Mouse (Mus musculus) adrenal gland, adult 18-20 months (tissue): ENCODE data around the gene E130208F15Rik. TPM values are rescaled to one million over a fixed set of nuclear protein-coding genes. Genes with fewer than 3 reads are reported as not detected.

Source experiments
- DNase-seq, 2 experiments: peaks; one replicate each; pipeline ENCODE4 v3.0.0; 2021 to 2022; ENCODE audit warnings: low spot score in 2 of 2
- long read RNA-seq, 2 experiments: library from polyadenylated mRNA; stranded (forward); transcript quantifications; one replicate each; pipeline ENCODE4 v2.0.0; 2021
- total RNA-seq, 2 experiments: library from RNA; stranded (reverse); gene quantifications; 1 replicate in 1 of 2; 2 replicates in 1 of 2; pipeline ENCODE4 v1.2.3; 2021

The E130208F15Rik gene
- 1 to 10 TPM in 1 of 2 experiments, under 1 TPM in 1; 0.63 to 1.0 TPM for total RNA-seq
- long read RNA-seq, experiment 1, partial matches to known transcripts: 0 of 1 reads
- long read RNA-seq, experiment 1, other reads (novel, unspliced or antisense): 0 of 1 reads
- long read RNA-seq, experiment 2, partial matches to known transcripts: 0 of 1 reads
- long read RNA-seq, experiment 2, other reads (novel, unspliced or antisense): 0 of 1 reads

- peak; percentile 60 to 61 for DNase-seq
These were observed at the start of gene E130208F15Rik for GRCm38 (mm10) chr7:30321539-30322284. Gene E130208F15Rik (plus strand): TSS chr7:30321740.

GRCm38 (mm10) chr7:30274383-30274782 is 47.2 kb upstream of the E130208F15Rik start:
- DNase-seq: no peak

- DNase-seq: no peak
These were observed 42.6 kb upstream of the E130208F15Rik start for GRCm38 (mm10) chr7:30278911-30279310.

- DNase-seq: no peak
These were observed 42.0 kb upstream of the E130208F15Rik start for GRCm38 (mm10) chr7:30279536-30279935.

- peak; percentile 83 to 88 for DNase-seq
These were observed 41.4 kb upstream of the E130208F15Rik start, which contains the start of the genes Thap8 and Wdr62 for GRCm38 (mm10) chr7:30279951-30280669. Gene Thap8 (plus strand): TSS chr7:30280094. Gene Wdr62 (minus strand): TSS chr7:30280419.

GRCm38 (mm10) chr7:30280670-30281138 is 40.8 kb upstream of the E130208F15Rik start:
- peak; percentile 71 to 72 for DNase-seq

GRCm38 (mm10) chr7:30281522-30281921 is 40.0 kb upstream of the E130208F15Rik start:
- DNase-seq: no peak

- DNase-seq: no peak
These were observed 38.8 kb upstream of the E130208F15Rik start for GRCm38 (mm10) chr7:30282740-30283139.

GRCm38 (mm10) chr7:30286701-30287410 is 34.7 kb upstream of the E130208F15Rik start:
- DNase-seq: no peak

GRCm38 (mm10) chr7:30288046-30288445 is 33.5 kb upstream of the E130208F15Rik start:
- no peak for DNase-seq

GRCm38 (mm10) chr7:30289071-30289713 is 32.3 kb upstream of the E130208F15Rik start:
- no peak for DNase-seq

GRCm38 (mm10) chr7:30289714-30290399 is 31.7 kb upstream of the E130208F15Rik start:
- DNase-seq: no peak

- peak; percentile 40 to 58 for DNase-seq
These were observed 30.1 kb upstream of the E130208F15Rik start, which contains the start of gene Clip3 for GRCm38 (mm10) chr7:30291215-30292131. Gene Clip3 (plus strand): TSS chr7:30291728.

- no peak for DNase-seq
These were observed 27.7 kb upstream of the E130208F15Rik start for GRCm38 (mm10) chr7:30293795-30294194.

GRCm38 (mm10) chr7:30294296-30294695 is 27.2 kb upstream of the E130208F15Rik start:
- no peak for DNase-seq

GRCm38 (mm10) chr7:30295103-30295502 is 26.4 kb upstream of the E130208F15Rik start:
- DNase-seq: no peak

GRCm38 (mm10) chr7:30296816-30297215 is 24.7 kb upstream of the E130208F15Rik start:
- DNase-seq: no peak

- DNase-seq: no peak
These were observed 24.3 kb upstream of the E130208F15Rik start for GRCm38 (mm10) chr7:30297266-30297665.

GRCm38 (mm10) chr7:30300914-30301313 is 20.6 kb upstream of the E130208F15Rik start:
- DNase-seq: no peak
